Mouse (Mus musculus) bone marrow macrophage, adult 2 months (primary cell): Measurements from ENCODE around the gene Rpl7l1. TPM values are rescaled to one million over a fixed set of nuclear protein-coding genes. Genes with fewer than 3 reads are reported as not detected.
"Not testable (repeated sequence)": the region's sequence is repeated elsewhere in the genome, so short reads cannot be mapped to it uniquely, and the experiment has no call there.

Experiments used
- H3K27ac ChIP-seq: 2 replicates; pipeline ENCODE4 v1.5.1; 2012; ENCODE audit warnings: low read depth, low read length; ENCODE audit not compliant: insufficient read depth
- H3K4me1 ChIP-seq: 2 replicates; pipeline ENCODE4 v1.6.1; 2012; ENCODE audit warnings: low read length; ENCODE audit not compliant: control insufficient read depth, insufficient read depth
- H3K4me3 ChIP-seq: 2 replicates; pipeline ENCODE4 v1.5.1; 2012; ENCODE audit warnings: mild to moderate bottlenecking, low read length, moderate library complexity; ENCODE audit not compliant: insufficient read depth
- CTCF ChIP-seq: IDR thresholded peaks from 2 replicates; pipeline ENCODE4 v1.5.1; 2012; ENCODE audit warnings: low read depth, mild to moderate bottlenecking, low read length, moderate library complexity
- POLR2A ChIP-seq: IDR thresholded peaks from 2 replicates; pipeline ENCODE4 v1.6.1; 2012; ENCODE audit warnings: mild to moderate bottlenecking, low read depth, low read length, borderline replicate concordance
- polyA plus RNA-seq: library from polyadenylated mRNA; stranded (reverse); fragments of >200 nt; gene quantifications from 2 replicates; pipeline ENCODE4 v1.2.4, GENCODE M21; 2012; ENCODE audit not compliant: missing spikeins, insufficient read depth, insufficient read length

Rpl7l1 gene
- polyA plus RNA-seq, 1 experiment: 83.5 TPM

- TF ChIP-seq POLR2A: no peak
- TF ChIP-seq CTCF: no peak
- H3K27ac ChIP-seq: no peak overlapping the region
- no peak overlapping the region for H3K4me3 ChIP-seq
- H3K4me1 ChIP-seq: peaks cover 3% of the 10 kb centered on the region; the same call in 1 of the 2 replicates
Observed at GRCm38 (mm10) chr17:46767868-46768267, 14.6 kb downstream of the Rpl7l1 start.

- not testable (repeated sequence) for H3K4me3 ChIP-seq, H3K4me1 ChIP-seq, H3K27ac ChIP-seq
Observed at GRCm38 (mm10) chr17:46764916-46765315, 17.6 kb downstream of the Rpl7l1 start.

GRCm38 (mm10) chr17:46763544-46763943 is 18.9 kb downstream of the Rpl7l1 start, which contains the start of gene Ptcra:
Gene Ptcra, minus strand, starts transcription at chr17:46763712.
- no peak for TF ChIP-seq CTCF
- no peak for TF ChIP-seq POLR2A
- Histone ChIP-seq H3K4me1 (no peaks in the 10 kb centered on the region), H3K27ac (no peak within 1 kb of the TSS), H3K4me3 (no peak within 1 kb of the TSS)

GRCm38 (mm10) chr17:46758753-46759152 is 23.7 kb downstream of the Rpl7l1 start:
- Histone ChIP-seq H3K4me1 (peaks cover 2% of the 10 kb centered on the region; the same call in 1 of the 2 replicates), H3K4me3 (no peak overlapping the region)
- TF ChIP-seq CTCF: no peak
- no peak for TF ChIP-seq POLR2A

GRCm38 (mm10) chr17:46751794-46752556 is 30.5 kb downstream of the Rpl7l1 start, which contains the start of gene Cnpy3:
Gene Cnpy3, minus strand, starts transcription at chr17:46752214.
- TF ChIP-seq CTCF (no peak), POLR2A (no peak; the same call in 1 of the 2 replicates)
- H3K4me3 ChIP-seq: peak within 1 kb of the TSS; percentile 69
- H3K4me1 ChIP-seq: peaks cover 31% of the 10 kb centered on the region
- H3K27ac ChIP-seq: peak within 1 kb of the TSS; percentile 100

More at GRCm38 (mm10) chr17:46758753-46759152, 23.7 kb downstream of the Rpl7l1 start:
- no peak overlapping the region for H3K27ac ChIP-seq

- Histone ChIP-seq H3K4me1 (peaks cover 36% of the 10 kb centered on the region), H3K4me3 (peak overlapping the region; percentile 69), H3K27ac (peak overlapping the region; percentile 100)
- TF ChIP-seq CTCF: no peak
- 0 out of 2 replicates have a peak, but pooled peaks have one; percentile 4 for TF ChIP-seq POLR2A
Observed at GRCm38 (mm10) chr17:46751056-46751793, 31.2 kb downstream of the Rpl7l1 start.

GRCm38 (mm10) chr17:46750580-46750979 is 31.9 kb downstream of the Rpl7l1 start:
- H3K27ac ChIP-seq: peak overlapping the region; percentile 100
- TF ChIP-seq POLR2A (no peak), CTCF (no peak)
- peak overlapping the region; percentile 69 for H3K4me3 ChIP-seq
- H3K4me1 ChIP-seq: peaks cover 38% of the 10 kb centered on the region

- TF ChIP-seq CTCF: no peak
- TF ChIP-seq POLR2A: no peak
- Histone ChIP-seq H3K4me3 (no peak overlapping the region), H3K27ac (no peak overlapping the region), H3K4me1 (peaks cover 44% of the 10 kb centered on the region)
Observed at GRCm38 (mm10) chr17:46749282-46749681, 33.2 kb downstream of the Rpl7l1 start.

- H3K4me1 ChIP-seq: peaks cover 45% of the 10 kb centered on the region
- H3K4me3 ChIP-seq: no peak overlapping the region
- TF ChIP-seq POLR2A (no peak), CTCF (no peak)
- H3K27ac ChIP-seq: peak overlapping the region; percentile 63
Observed at GRCm38 (mm10) chr17:46747806-46748205, 34.7 kb downstream of the Rpl7l1 start.

- no peak overlapping the region for H3K4me3 ChIP-seq
- peak overlapping the region; percentile 63 for H3K27ac ChIP-seq
- TF ChIP-seq POLR2A (no peak), CTCF (no peak)
- H3K4me1 ChIP-seq: peaks cover 40% of the 10 kb centered on the region
Observed at GRCm38 (mm10) chr17:46747234-46747633, 35.2 kb downstream of the Rpl7l1 start.
